Mouse (Mus musculus): ENCODE measurements around the gene Clstn1. TPM values are rescaled to one million over a fixed set of nuclear protein-coding genes. Genes with fewer than 3 reads are reported as not detected.
A peak's percentile ranks its signal among the peaks of the same experiment; 100 is the strongest.

The Clstn1 gene
- polyA plus RNA-seq (2015; fragmentation: Nextera tagmentation; extraction: Ambion mirVana): 60.4 and 66.6 TPM in 2 replicates

GRCm38 (mm10) chr4:149586044-149586782 lies at the start of gene Clstn1:
TSS of gene Clstn1 (plus strand) at chr4:149586468.
- Histone ChIP-seq H3K36me3 (ENCODE audit: control insufficient read depth, insufficient read depth, low read length) (no peaks in the 10 kb centered on the region), H3K4me3 (ENCODE audit: low read length) (peak within 1 kb of the TSS; percentile 96), H3K27me3 (replicated peaks; ENCODE audit: control insufficient read depth, insufficient read depth, low read length) (no peaks in the 10 kb centered on the region; the same call in 1 of the 2 replicates), H3K9me3 (ENCODE audit: control insufficient read depth, low read length) (no peaks in the 10 kb centered on the region), H3K4me2 (ENCODE audit: low read length) (peak within 1 kb of the TSS; percentile 90), H3K4me1 (ENCODE audit: control insufficient read depth, insufficient read depth, low read depth, low read length) (peaks cover 10% of the 10 kb centered on the region), H3K27ac (ENCODE audit: low read depth, low read length) (peak within 1 kb of the TSS; percentile 90), H3K9ac (ENCODE audit: low read depth, low read length) (peak within 1 kb of the TSS; percentile 96)
- ATAC-seq: peak; percentile 84
- WGBS: under 1% methylated on average over 37 of the region's 103 CpGs

GRCm38 (mm10) chr4:149539441-149539840 lies 46.8 kb upstream of the Clstn1 start:
- Histone ChIP-seq H3K4me1 (ENCODE audit: control insufficient read depth, insufficient read depth, low read depth, low read length) (no peaks in the 10 kb centered on the region), H3K27ac (ENCODE audit: low read depth, low read length) (no peak overlapping the region), H3K9ac (ENCODE audit: low read depth, low read length) (no peak overlapping the region), H3K4me3 (ENCODE audit: low read length) (no peak overlapping the region), H3K9me3 (ENCODE audit: control insufficient read depth, low read length) (no peaks in the 10 kb centered on the region), H3K4me2 (ENCODE audit: low read length) (no peak overlapping the region), H3K36me3 (ENCODE audit: control insufficient read depth, insufficient read depth, low read length) (no peaks in the 10 kb centered on the region), H3K27me3 (replicated peaks; ENCODE audit: control insufficient read depth, insufficient read depth, low read length) (no peaks in the 10 kb centered on the region)
- whole genome bisulfite sequencing: 91% methylated on average over 8 of the region's 8 CpGs
- ATAC-seq: no peak

GRCm38 (mm10) chr4:149541935-149542334 lies 44.3 kb upstream of the Clstn1 start:
- Histone ChIP-seq H3K27ac (ENCODE audit: low read depth, low read length) (no peak overlapping the region), H3K4me3 (ENCODE audit: low read length) (no peak overlapping the region), H3K4me1 (ENCODE audit: control insufficient read depth, insufficient read depth, low read depth, low read length) (0 out of 2 replicates have a peak, but pooled peaks cover 2% of the 10 kb centered on the region), H3K9ac (ENCODE audit: low read depth, low read length) (no peak overlapping the region), H3K36me3 (ENCODE audit: control insufficient read depth, insufficient read depth, low read length) (peaks cover 5% of the 10 kb centered on the region), H3K9me3 (ENCODE audit: control insufficient read depth, low read length) (no peaks in the 10 kb centered on the region), H3K27me3 (replicated peaks; ENCODE audit: control insufficient read depth, insufficient read depth, low read length) (no peaks in the 10 kb centered on the region), H3K4me2 (ENCODE audit: low read length) (no peak overlapping the region)
- no peak for ATAC-seq
- 64% methylated on average over 5 of the region's 5 CpGs for WGBS

GRCm38 (mm10) chr4:149542431-149542830 lies 43.8 kb upstream of the Clstn1 start:
- Histone ChIP-seq H3K9ac (ENCODE audit: low read depth, low read length) (no peak overlapping the region), H3K9me3 (ENCODE audit: control insufficient read depth, low read length) (no peaks in the 10 kb centered on the region), H3K36me3 (ENCODE audit: control insufficient read depth, insufficient read depth, low read length) (peaks cover 5% of the 10 kb centered on the region), H3K27me3 (replicated peaks; ENCODE audit: control insufficient read depth, insufficient read depth, low read length) (no peaks in the 10 kb centered on the region), H3K27ac (ENCODE audit: low read depth, low read length) (no peak overlapping the region), H3K4me2 (ENCODE audit: low read length) (no peak overlapping the region), H3K4me1 (ENCODE audit: control insufficient read depth, insufficient read depth, low read depth, low read length) (0 out of 2 replicates have a peak, but pooled peaks cover 2% of the 10 kb centered on the region), H3K4me3 (ENCODE audit: low read length) (no peak overlapping the region)
- WGBS: 76% methylated on average over 12 of the region's 12 CpGs
- ATAC-seq: no peak

GRCm38 (mm10) chr4:149542927-149543553 lies 43.2 kb upstream of the Clstn1 start:
- Histone ChIP-seq H3K27ac (ENCODE audit: low read depth, low read length) (no peak overlapping the region), H3K9ac (ENCODE audit: low read depth, low read length) (no peak overlapping the region), H3K9me3 (ENCODE audit: control insufficient read depth, low read length) (no peaks in the 10 kb centered on the region), H3K27me3 (replicated peaks; ENCODE audit: control insufficient read depth, insufficient read depth, low read length) (no peaks in the 10 kb centered on the region), H3K36me3 (ENCODE audit: control insufficient read depth, insufficient read depth, low read length) (peaks cover 5% of the 10 kb centered on the region), H3K4me2 (ENCODE audit: low read length) (no peak overlapping the region), H3K4me3 (ENCODE audit: low read length) (no peak overlapping the region), H3K4me1 (ENCODE audit: control insufficient read depth, insufficient read depth, low read depth, low read length) (0 out of 2 replicates have a peak, but pooled peaks cover 2% of the 10 kb centered on the region)
- 36% methylated on average over 10 of the region's 10 CpGs for WGBS
- ATAC-seq: peak; percentile 43; the same call in 1 of the 2 replicates

- Histone ChIP-seq H3K9ac (ENCODE audit: low read depth, low read length) (no peak overlapping the region), H3K27me3 (replicated peaks; ENCODE audit: control insufficient read depth, insufficient read depth, low read length) (no peaks in the 10 kb centered on the region), H3K36me3 (ENCODE audit: control insufficient read depth, insufficient read depth, low read length) (peaks cover 5% of the 10 kb centered on the region), H3K4me1 (ENCODE audit: control insufficient read depth, insufficient read depth, low read depth, low read length) (0 out of 2 replicates have a peak, but pooled peaks cover 2% of the 10 kb centered on the region), H3K9me3 (ENCODE audit: control insufficient read depth, low read length) (no peaks in the 10 kb centered on the region), H3K4me2 (ENCODE audit: low read length) (no peak overlapping the region), H3K4me3 (ENCODE audit: low read length) (no peak overlapping the region), H3K27ac (ENCODE audit: low read depth, low read length) (no peak overlapping the region)
- no peak for ATAC-seq
- 78% methylated on average over 8 of the region's 8 CpGs for WGBS
Observed at GRCm38 (mm10) chr4:149544892-149545291, 41.4 kb upstream of the Clstn1 start.

- 87% methylated on average over 9 of the region's 9 CpGs for WGBS
- Histone ChIP-seq H3K36me3 (ENCODE audit: control insufficient read depth, insufficient read depth, low read length) (peaks cover 5% of the 10 kb centered on the region), H3K27me3 (replicated peaks; ENCODE audit: control insufficient read depth, insufficient read depth, low read length) (no peaks in the 10 kb centered on the region), H3K4me1 (ENCODE audit: control insufficient read depth, insufficient read depth, low read depth, low read length) (0 out of 2 replicates have a peak, but pooled peaks cover 2% of the 10 kb centered on the region), H3K9me3 (ENCODE audit: control insufficient read depth, low read length) (no peaks in the 10 kb centered on the region), H3K9ac (ENCODE audit: low read depth, low read length) (no peak overlapping the region), H3K4me2 (ENCODE audit: low read length) (no peak overlapping the region), H3K4me3 (ENCODE audit: low read length) (no peak overlapping the region), H3K27ac (ENCODE audit: low read depth, low read length) (no peak overlapping the region)
- ATAC-seq: no peak
Observed at GRCm38 (mm10) chr4:149546797-149547444, 39.3 kb upstream of the Clstn1 start.

- H3K27ac ChIP-seq (ENCODE audit: low read depth, low read length): no peak overlapping the region
- no peaks in the 10 kb centered on the region for H3K9me3 ChIP-seq (ENCODE audit: control insufficient read depth, low read length)
- no peak overlapping the region for H3K4me3 ChIP-seq (ENCODE audit: low read length)
- 0 out of 2 replicates have a peak, but pooled peaks cover 2% of the 10 kb centered on the region for H3K4me1 ChIP-seq (ENCODE audit: control insufficient read depth, insufficient read depth, low read depth, low read length)
- H3K4me2 ChIP-seq (ENCODE audit: low read length): no peak overlapping the region
- WGBS: 84% methylated on average over 6 of the region's 6 CpGs
- H3K36me3 ChIP-seq (ENCODE audit: control insufficient read depth, insufficient read depth, low read length): peaks cover 5% of the 10 kb centered on the region
- ATAC-seq: no peak
- H3K9ac ChIP-seq (ENCODE audit: low read depth, low read length): no peak overlapping the region
- no peaks in the 10 kb centered on the region for H3K27me3 ChIP-seq (replicated peaks; ENCODE audit: control insufficient read depth, insufficient read depth, low read length)
Observed at GRCm38 (mm10) chr4:149547523-149547922, 38.7 kb upstream of the Clstn1 start.
